Mouse (Mus musculus): ENCODE results near the gene Il17c.

DNA sequence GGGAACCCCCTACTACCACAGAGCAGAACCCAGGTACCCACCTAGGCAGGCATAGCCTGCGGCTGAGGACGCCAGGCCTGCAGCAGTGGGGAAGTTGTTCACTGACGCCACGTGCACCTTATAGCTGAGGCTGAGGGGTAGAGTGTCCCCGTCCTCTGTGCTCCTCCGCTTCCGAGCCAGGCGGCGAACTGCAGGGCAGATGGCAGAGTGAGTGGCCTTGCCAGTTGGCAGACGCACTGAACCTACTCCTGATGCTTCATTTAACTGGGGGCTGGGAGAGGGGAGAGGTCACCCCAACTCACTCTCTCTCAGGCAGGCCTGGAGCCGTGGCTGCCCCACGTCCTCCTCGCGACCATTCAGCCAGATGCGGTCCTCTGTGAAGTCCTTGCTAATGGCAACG, 17.5 kb downstream of the Il17c start:
- TF ChIP-seq CTCF (IDR thresholded peaks at IDR 0.05) (no peak), POLR2A (IDR thresholded peaks at IDR 0.05; ENCODE audit: insufficient read depth, low read depth, low read length) (no peak), EP300 (IDR thresholded peaks at IDR 0.05; ENCODE audit: insufficient read depth, low read depth, low read length) (no peak)

Data from heart, adult 2 months (tissue).